Mouse (Mus musculus) midbrain, embryonic 14.5 days (tissue): ENCODE measurements at regions not wholly inside any gene's neighbourhood (a gene's known extent, or its start where the extent isn't known, plus 50 kb on each side); places are given as distances from the start of the nearest gene placed in this dataset.
A peak's percentile ranks its signal among the peaks of the same experiment; 100 is the strongest.

Experiments used
- ATAC-seq: fragments of 200-750 bp; cut with Nextera tagmentation; 2 replicates; pipeline ENCODE4 v1.8.0; 2017; ENCODE audit warnings: moderate number of reproducible peaks, moderate library complexity; ENCODE audit not compliant: low FRiP score, low TSS enrichment
- DNase-seq: peaks from one replicate; pipeline ENCODE4 v3.0.0-alpha.2; 2015
- H3K27ac ChIP-seq: fragments of 300-500 bp; sonication (generic); replicated peaks from 2 replicates; pipeline ENCODE4 v1.5.1; 2014; ENCODE audit warnings: mild to moderate bottlenecking, low read depth, low read length, moderate library complexity
- H3K27me3 ChIP-seq: fragments of 300-500 bp; sonication (generic); 2 replicates; pipeline ENCODE4 v1.6.1; 2014; ENCODE audit warnings: low read length, control low read depth, mixed read lengths; ENCODE audit not compliant: control insufficient read depth, insufficient read depth
- H3K36me3 ChIP-seq: fragments of 300-500 bp; sonication (generic); 2 replicates; pipeline ENCODE4 v1.6.1; 2014; ENCODE audit warnings: low read length, control low read depth; ENCODE audit not compliant: control insufficient read depth, insufficient read depth
- H3K4me1 ChIP-seq: fragments of 300-500 bp; sonication (generic); 2 replicates; pipeline ENCODE4 v1.6.1; 2014; ENCODE audit warnings: mild to moderate bottlenecking, antibody characterized with exemption, low read length, control low read depth; ENCODE audit not compliant: control insufficient read depth, insufficient read depth
- H3K4me2 ChIP-seq: fragments of 300-500 bp; sonication (generic); 2 replicates; pipeline ENCODE4 v1.6.1; 2014; ENCODE audit warnings: mild to moderate bottlenecking, low read length, moderate library complexity
- H3K4me3 ChIP-seq: fragments of 300-500 bp; sonication (generic); replicated peaks from 2 replicates; pipeline ENCODE4 v1.5.1; 2014; ENCODE audit warnings: low read depth, low read length
- H3K9ac ChIP-seq: fragments of 300-500 bp; sonication (generic); replicated peaks from 2 replicates; pipeline ENCODE4 v1.6.1; 2014; ENCODE audit warnings: mild to moderate bottlenecking, low read length, moderate library complexity
- H3K9me3 ChIP-seq: fragments of 300-500 bp; sonication (generic); 2 replicates; pipeline ENCODE4 v1.6.1; 2016; ENCODE audit warnings: low read length, control low read depth, mixed read lengths; ENCODE audit not compliant: control insufficient read depth
- WGBS: fragments of 180-500 bp; shearing (Covaris S2); extraction: QIAGEN DNeasy Blood & Tissue Kit; methylation state at CpG from one replicate; pipeline ENCODE4 v1.1.7; 2014; 5-methylcytosine and 5-hydroxymethylcytosine counted together

GRCm38 (mm10) chr5:47115882-47116281, 867.1 kb upstream of the Slit2 start:
- no peak for ATAC-seq
- H3K36me3 ChIP-seq: no peaks in the 10 kb centered on the region
- 64% methylated on average over 5 of the region's 5 CpGs for WGBS
- H3K4me1 ChIP-seq: no peaks in the 10 kb centered on the region
- no peak overlapping the region for H3K4me3 ChIP-seq
- no peak for DNase-seq
- H3K9ac ChIP-seq: no peak overlapping the region
- H3K4me2 ChIP-seq: no peak overlapping the region
- H3K27me3 ChIP-seq: no peaks in the 10 kb centered on the region
- H3K27ac ChIP-seq: no peak overlapping the region
- no peaks in the 10 kb centered on the region for H3K9me3 ChIP-seq

- Histone ChIP-seq H3K4me3 (no peak overlapping the region), H3K9ac (no peak overlapping the region), H3K9me3 (no peaks in the 10 kb centered on the region), H3K4me2 (no peak overlapping the region), H3K36me3 (no peaks in the 10 kb centered on the region), H3K4me1 (no peaks in the 10 kb centered on the region), H3K27me3 (no peaks in the 10 kb centered on the region), H3K27ac (no peak overlapping the region)
- no peak for ATAC-seq
- DNase-seq: no peak
These were observed 887.2 kb upstream of the Slit2 start for GRCm38 (mm10) chr5:47095703-47096102.

- 8% methylated on average over 3 of the region's 3 CpGs for WGBS
- Histone ChIP-seq H3K36me3 (no peaks in the 10 kb centered on the region), H3K9me3 (no peaks in the 10 kb centered on the region), H3K27ac (no peak overlapping the region), H3K4me2 (no peak overlapping the region), H3K4me1 (no peaks in the 10 kb centered on the region), H3K4me3 (no peak overlapping the region), H3K27me3 (no peaks in the 10 kb centered on the region), H3K9ac (no peak overlapping the region)
- ATAC-seq (no peak), DNase-seq (peak; percentile 7)
These were observed 930.0 kb upstream of the Slit2 start for GRCm38 (mm10) chr5:47052942-47053341.

- H3K27ac ChIP-seq: no peak overlapping the region
- H3K9ac ChIP-seq: no peak overlapping the region
- H3K4me1 ChIP-seq: no peaks in the 10 kb centered on the region
- H3K4me2 ChIP-seq: no peak overlapping the region
- H3K4me3 ChIP-seq: no peak overlapping the region
- H3K9me3 ChIP-seq: no peaks in the 10 kb centered on the region
- H3K27me3 ChIP-seq: no peaks in the 10 kb centered on the region
- ATAC-seq (no peak), DNase-seq (peak; percentile 14)
- 65% methylated on average over 1 of the region's 1 CpGs for WGBS
- H3K36me3 ChIP-seq: no peaks in the 10 kb centered on the region
These were observed 946.2 kb upstream of the Slit2 start for GRCm38 (mm10) chr5:47036752-47037151.

- H3K4me1 ChIP-seq: no peaks in the 10 kb centered on the region
- H3K27ac ChIP-seq: no peak overlapping the region
- no peak overlapping the region for H3K4me3 ChIP-seq
- H3K36me3 ChIP-seq: no peaks in the 10 kb centered on the region
- no peaks in the 10 kb centered on the region for H3K9me3 ChIP-seq
- no peak overlapping the region for H3K4me2 ChIP-seq
- H3K9ac ChIP-seq: no peak overlapping the region
- H3K27me3 ChIP-seq: no peaks in the 10 kb centered on the region
- 62% methylated on average over 7 of the region's 7 CpGs for WGBS
- DNase-seq (no peak), ATAC-seq (no peak)
These were observed 948.9 kb upstream of the Slit2 start for GRCm38 (mm10) chr5:47034021-47034420.

GRCm38 (mm10) chr5:47014351-47014750, 968.6 kb upstream of the Slit2 start:
- no peak overlapping the region for H3K9ac ChIP-seq
- H3K4me2 ChIP-seq: no peak overlapping the region
- no peak overlapping the region for H3K4me3 ChIP-seq
- DNase-seq (peak; percentile 77), ATAC-seq (no peak)
- H3K9me3 ChIP-seq: no peaks in the 10 kb centered on the region
- H3K27me3 ChIP-seq: no peaks in the 10 kb centered on the region
- no peaks in the 10 kb centered on the region for H3K4me1 ChIP-seq
- no peak overlapping the region for H3K27ac ChIP-seq
- no peaks in the 10 kb centered on the region for H3K36me3 ChIP-seq

GRCm38 (mm10) chr5:46992557-46992956, 990.4 kb upstream of the Slit2 start:
- no peaks in the 10 kb centered on the region for H3K36me3 ChIP-seq
- H3K9ac ChIP-seq: no peak overlapping the region
- no peak for DNase-seq
- no peak overlapping the region for H3K4me2 ChIP-seq
- no peak for ATAC-seq
- H3K4me3 ChIP-seq: no peak overlapping the region
- 92% methylated on average over 4 of the region's 4 CpGs for WGBS
- no peaks in the 10 kb centered on the region for H3K9me3 ChIP-seq
- H3K4me1 ChIP-seq: no peaks in the 10 kb centered on the region
- no peaks in the 10 kb centered on the region for H3K27me3 ChIP-seq
- H3K27ac ChIP-seq: no peak overlapping the region

- no peak overlapping the region for H3K4me2 ChIP-seq
- ATAC-seq (no peak), DNase-seq (no peak)
- whole genome bisulfite sequencing: 86% methylated on average over 2 of the region's 2 CpGs
- no peaks in the 10 kb centered on the region for H3K36me3 ChIP-seq
- H3K4me3 ChIP-seq: no peak overlapping the region
- no peak overlapping the region for H3K9ac ChIP-seq
- H3K9me3 ChIP-seq: no peaks in the 10 kb centered on the region
- H3K4me1 ChIP-seq: no peaks in the 10 kb centered on the region
- H3K27ac ChIP-seq: no peak overlapping the region
- no peaks in the 10 kb centered on the region for H3K27me3 ChIP-seq
These were observed 996.4 kb upstream of the Slit2 start for GRCm38 (mm10) chr5:46986519-46986918.

- DNase-seq (peak; percentile 57), ATAC-seq (no peak)
- WGBS: 81% methylated on average over 2 of the region's 2 CpGs
- H3K9me3 ChIP-seq: no peaks in the 10 kb centered on the region
- H3K4me2 ChIP-seq: no peak overlapping the region
- no peak overlapping the region for H3K4me3 ChIP-seq
- no peaks in the 10 kb centered on the region for H3K36me3 ChIP-seq
- H3K9ac ChIP-seq: no peak overlapping the region
- no peaks in the 10 kb centered on the region for H3K27me3 ChIP-seq
- H3K4me1 ChIP-seq: no peaks in the 10 kb centered on the region
- H3K27ac ChIP-seq: no peak overlapping the region
These were observed 1002.6 kb upstream of the Slit2 start for GRCm38 (mm10) chr5:46980326-46980725.
